Mouse (Mus musculus) CH12.LX (cell line): ENCODE measurements around the gene Cstad. TPM values are rescaled to one million over a fixed set of nuclear protein-coding genes. Genes with fewer than 3 reads are reported as not detected.

Experiments
- DNase-seq: peaks from one replicate; pipeline ENCODE4 v3.0.0-alpha.2; 2013; ENCODE audit errors: extremely low read depth
- H3K27ac ChIP-seq: 2 replicates; pipeline ENCODE4 v1.5.1; 2012; ENCODE audit warnings: low read depth, mild to moderate bottlenecking, control low read depth, moderate library complexity; ENCODE audit not compliant: insufficient read depth
- H3K27me3 ChIP-seq: replicated peaks from 2 replicates; pipeline ENCODE3; 2012; ENCODE audit warnings: inconsistent platforms
- H3K36me3 ChIP-seq, 2 experiments: replicated peaks in 1 of 2; 2 replicates each; pipeline versions ENCODE3 to v1.6.1; 2012; ENCODE audit warnings: inconsistent platforms in 1 of 2, low read length in 1 of 2, mild to moderate bottlenecking in 1 of 2, mixed read lengths in 1 of 2, moderate library complexity in 1 of 2; ENCODE audit not compliant: control insufficient read depth in 1 of 2, insufficient read depth in 1 of 2
- H3K4me1 ChIP-seq, 2 experiments: 2 replicates each; pipeline ENCODE4 v1.6.1; 2012; ENCODE audit warnings: inconsistent platforms in 1 of 2, moderate library complexity in 1 of 2; ENCODE audit not compliant: insufficient read depth in 2 of 2, control insufficient read depth in 1 of 2
- H3K4me2 ChIP-seq: 2 replicates; pipeline ENCODE4 v1.6.1; 2012; ENCODE audit warnings: low read depth, mild to moderate bottlenecking, control low read depth; ENCODE audit not compliant: poor library complexity, insufficient read depth, severe bottlenecking
- H3K4me3 ChIP-seq, 3 experiments: fragments of 150-350 bp in 1 of 3; sonication (generic) in 1 of 3; replicated peaks in 1 of 3; 2 replicates each; pipeline versions ENCODE3 to v1.5.1; 2011 to 2012; ENCODE audit warnings: low read depth in 2 of 3, low read length in 2 of 3, mild to moderate bottlenecking in 2 of 3, moderate library complexity in 2 of 3, control low read depth in 1 of 3, improper control_type of control experiment in 1 of 3, inconsistent platforms in 1 of 3, mixed read lengths in 1 of 3; ENCODE audit not compliant: poor library complexity in 1 of 3
- H3K79me2 ChIP-seq: replicated peaks from 2 replicates; pipeline ENCODE4 v1.6.1; 2012; ENCODE audit warnings: mild to moderate bottlenecking, moderate library complexity; ENCODE audit not compliant: control insufficient read depth, poor library complexity, insufficient read depth, severe bottlenecking; ENCODE audit errors: extremely low read depth
- H3K9ac ChIP-seq: 2 replicates; pipeline ENCODE4 v1.6.1; 2012; ENCODE audit warnings: low read depth, mild to moderate bottlenecking, control low read depth, moderate library complexity; ENCODE audit not compliant: insufficient read depth
- H3K9me3 ChIP-seq: replicated peaks from 2 replicates; pipeline ENCODE3; 2012; ENCODE audit warnings: low read length, inconsistent platforms, mixed read lengths
- BHLHE40 ChIP-seq: IDR thresholded peaks from 2 replicates; pipeline ENCODE4 v1.6.1; 2011; ENCODE audit warnings: mild to moderate bottlenecking, low read depth, low read length, improper control_type of control experiment
- CTCF ChIP-seq, 2 experiments: IDR thresholded peaks in 1 of 2; conservative IDR thresholded peaks in 1 of 2; 2 replicates each; pipeline ENCODE4 v1.5.1; 2011 to 2012; ENCODE audit warnings: low read depth in 2 of 2, low read length in 2 of 2, improper control_type of control experiment in 1 of 2, inconsistent platforms in 1 of 2, mild to moderate bottlenecking in 1 of 2, moderate library complexity in 1 of 2
- E2F4 ChIP-seq: IDR thresholded peaks from 2 replicates; pipeline ENCODE4 v1.6.1; 2011; ENCODE audit warnings: low read depth, low read length, improper control_type of control experiment; ENCODE audit not compliant: insufficient replicate concordance
- ELF1 ChIP-seq: IDR thresholded peaks from 2 replicates; pipeline ENCODE4 v1.6.1; 2014; ENCODE audit warnings: low read depth, mild to moderate bottlenecking, inconsistent platforms, low read length, improper control_type of control experiment
- GABPA ChIP-seq: IDR thresholded peaks from 2 replicates; pipeline ENCODE4 v1.6.1; 2012; ENCODE audit warnings: low read depth, low read length, improper control_type of control experiment, inconsistent platforms; ENCODE audit not compliant: insufficient replicate concordance
- HCFC1 ChIP-seq: IDR thresholded peaks from 2 replicates; pipeline ENCODE4 v1.6.1; 2012; ENCODE audit warnings: low read depth, mild to moderate bottlenecking, inconsistent platforms, low read length, improper control_type of control experiment
- IRF4 ChIP-seq: IDR thresholded peaks from 2 replicates; pipeline ENCODE4 v1.6.1; 2014; ENCODE audit warnings: low read depth, mild to moderate bottlenecking, inconsistent platforms, low read length, improper control_type of control experiment
- JUN ChIP-seq: IDR thresholded peaks from 2 replicates; pipeline ENCODE4 v1.6.1; 2011; ENCODE audit warnings: low read depth, mild to moderate bottlenecking, low read length, improper control_type of control experiment, moderate library complexity; ENCODE audit not compliant: insufficient read depth
- KAT2A ChIP-seq: IDR thresholded peaks from 2 replicates; pipeline ENCODE4 v1.6.1; 2012; ENCODE audit warnings: low read length, improper control_type of control experiment, inconsistent platforms; ENCODE audit not compliant: insufficient replicate concordance
- MAX ChIP-seq: IDR thresholded peaks from 2 replicates; pipeline ENCODE4 v1.6.1; 2011; ENCODE audit warnings: low read length, improper control_type of control experiment
- MAZ ChIP-seq: IDR thresholded peaks from 2 replicates; pipeline ENCODE4 v1.6.1; 2012; ENCODE audit warnings: low read depth, mild to moderate bottlenecking, inconsistent platforms, low read length, improper control_type of control experiment, moderate library complexity
- NELFE ChIP-seq: IDR thresholded peaks from 2 replicates; pipeline ENCODE4 v1.6.1; 2011; ENCODE audit warnings: low read depth, low read length, improper control_type of control experiment
- NRF1 ChIP-seq: IDR thresholded peaks from 2 replicates; pipeline ENCODE4 v1.6.1; 2014; ENCODE audit warnings: low read depth, mild to moderate bottlenecking, inconsistent platforms, low read length, improper control_type of control experiment, moderate library complexity
- PAX5 ChIP-seq: IDR thresholded peaks from 2 replicates; pipeline ENCODE4 v1.6.1; 2012; ENCODE audit warnings: low read length, inconsistent platforms, mixed read lengths
- POLR2A ChIP-seq: IDR thresholded peaks from 2 replicates; pipeline ENCODE4 v1.6.1; 2011; ENCODE audit warnings: low read depth, mild to moderate bottlenecking, improper control_type of control experiment, low read length
- POLR2AphosphoS2 ChIP-seq: IDR thresholded peaks from 2 replicates; pipeline ENCODE4 v1.6.1; 2011; ENCODE audit warnings: low read depth, low read length, improper control_type of control experiment
- SMC3 ChIP-seq: IDR thresholded peaks from 2 replicates; pipeline ENCODE4 v1.6.1; 2011; ENCODE audit warnings: low read depth, low read length, improper control_type of control experiment
- TCF12 ChIP-seq: IDR thresholded peaks from 2 replicates; pipeline ENCODE4 v1.6.1; 2014; ENCODE audit warnings: low read depth, mild to moderate bottlenecking, inconsistent platforms, low read length, improper control_type of control experiment
- UBTF ChIP-seq: IDR thresholded peaks from 2 replicates; pipeline ENCODE4 v1.6.1; 2012; ENCODE audit warnings: low read depth, mild to moderate bottlenecking, inconsistent platforms, low read length, improper control_type of control experiment, moderate library complexity
- USF1 ChIP-seq: IDR thresholded peaks from 2 replicates; pipeline ENCODE4 v1.6.1; 2014; ENCODE audit warnings: low read depth, mild to moderate bottlenecking, inconsistent platforms, low read length, improper control_type of control experiment
- USF2 ChIP-seq: conservative IDR thresholded peaks from 2 replicates; pipeline ENCODE4 v1.6.1; 2011; ENCODE audit warnings: low read depth, low read length, improper control_type of control experiment
- ZNF384 ChIP-seq: IDR thresholded peaks from 2 replicates; pipeline ENCODE4 v1.6.1; 2012; ENCODE audit warnings: low read depth, low read length, improper control_type of control experiment, inconsistent platforms
- dilution Hi-C: fragments of 300-500 bp; cut with MboI; formaldehyde crosslinking; loops from 2 replicates; pipeline ENCODE4 v1.14.3; 2020; ENCODE audit warnings: low sequenced_read_pairs; ENCODE audit not compliant: extremely low pct_unique_long_range_greater_than_20kb, extremely low pct_ligation_motif_present
- in situ Hi-C: fragments of 300-500 bp; cut with MboI; formaldehyde crosslinking; loops from 3 replicates; pipeline ENCODE4 v1.14.3; 2019; ENCODE audit warnings: low sequenced_read_pairs, low pct_ligation_motif_present, low pct_unique_long_range_greater_than_20kb, mixed read lengths
- polyA plus RNA-seq: library from polyadenylated mRNA; unstranded; fragments of >175 nt; gene quantifications from 2 replicates; pipeline ENCODE4 v1.2.1, GENCODE M21; 2012; ENCODE audit warnings: low read depth; ENCODE audit not compliant: insufficient read length
- total RNA-seq, 2 experiments: library from RNA; depleted of rRNA; stranded (reverse); fragments of 300-350 nt in 1 of 2; fragments of >200 nt in 1 of 2; gene quantifications; 2 replicates each; pipeline ENCODE4 v1.2.3; 2012 to 2014

The Cstad gene
- total and polyA plus RNA-seq, 3 experiments = 0.29 to 0.51 TPM; not detected in 1

GRCm38 (mm10) chr2:30573522-30573921 is 21.3 kb upstream of the Cstad start:
- in situ Hi-C loops = no loop called here
- TF ChIP-seq NRF1 (no peak), POLR2A (no peak), MAX (no peak), HCFC1 (no peak), JUN (no peak), UBTF (no peak), PAX5 (no peak), E2F4 (no peak), POLR2AphosphoS2 (no peak), TCF12 (no peak), CTCF (conservative IDR thresholded peaks at IDR 0.05 in 1 of 2, IDR thresholded peaks at IDR 0.05 in 1 of 2; ENCODE audit: low read depth in 2 of 2, low read length in 2 of 2) (no peak), MAZ (no peak), KAT2A (no peak), ZNF384 (no peak), NELFE (no peak), SMC3 (no peak), GABPA (no peak), IRF4 (no peak)
- Histone ChIP-seq H3K4me2 (no peak overlapping the region), H3K9me3 (peaks cover 14% of the 10 kb centered on the region), H3K4me3 (no peak overlapping the region), H3K36me3 (no peaks in the 10 kb centered on the region), H3K4me1 (peaks cover 0 to 8% of the 10 kb centered on the region in 2 experiments; a peak in 3 of 4 replicates), H3K9ac (no peak overlapping the region), H3K27me3 (no peaks in the 10 kb centered on the region), H3K79me2 (no peaks in the 10 kb centered on the region), H3K27ac (no peak overlapping the region)
- dilution Hi-C loops = no loop called here
- no peak for DNase-seq

- no peak overlapping the region for H3K4me3 ChIP-seq
- H3K79me2 ChIP-seq = no peaks in the 10 kb centered on the region
- in situ Hi-C loops = no loop called here
- no peak for DNase-seq
- H3K27ac ChIP-seq = no peak overlapping the region
- no peak overlapping the region for H3K9ac ChIP-seq
- H3K4me1 ChIP-seq = peaks cover 0 to 2% of the 10 kb centered on the region in 2 experiments; a peak in 3 of 4 replicates
- H3K27me3 ChIP-seq = peaks cover 2% of the 10 kb centered on the region
- TF ChIP-seq HCFC1 = peak; percentile 56
- TF ChIP-seq USF2 = peak; percentile 50
- no peak for TF ChIP-seq BHLHE40
- TF ChIP-seq USF1 = peak; percentile 55; the same call in 1 of the 2 replicates
- TF ChIP-seq ELF1 = no peak
- TF ChIP-seq NRF1 = peak; percentile 74
- no peak for TF ChIP-seq GABPA
- no peak for TF ChIP-seq IRF4
- no peaks in the 10 kb centered on the region for H3K9me3 ChIP-seq
- H3K36me3 ChIP-seq = no peaks in the 10 kb centered on the region
- dilution Hi-C loops = no loop called here
- no peak overlapping the region for H3K4me2 ChIP-seq
Measured at GRCm38 (mm10) chr2:30577010-30577409, 17.8 kb upstream of the Cstad start.
